Mouse (Mus musculus) fibroblast of lung, adult 2 months (primary cell): ENCODE results near the gene Smarca1.

Experiments used
- DNase-seq: peaks from one replicate; pipeline ENCODE4 v3.0.0-alpha.2; 2011; ENCODE audit warnings: low read depth

The Smarca1 gene

DNA sequence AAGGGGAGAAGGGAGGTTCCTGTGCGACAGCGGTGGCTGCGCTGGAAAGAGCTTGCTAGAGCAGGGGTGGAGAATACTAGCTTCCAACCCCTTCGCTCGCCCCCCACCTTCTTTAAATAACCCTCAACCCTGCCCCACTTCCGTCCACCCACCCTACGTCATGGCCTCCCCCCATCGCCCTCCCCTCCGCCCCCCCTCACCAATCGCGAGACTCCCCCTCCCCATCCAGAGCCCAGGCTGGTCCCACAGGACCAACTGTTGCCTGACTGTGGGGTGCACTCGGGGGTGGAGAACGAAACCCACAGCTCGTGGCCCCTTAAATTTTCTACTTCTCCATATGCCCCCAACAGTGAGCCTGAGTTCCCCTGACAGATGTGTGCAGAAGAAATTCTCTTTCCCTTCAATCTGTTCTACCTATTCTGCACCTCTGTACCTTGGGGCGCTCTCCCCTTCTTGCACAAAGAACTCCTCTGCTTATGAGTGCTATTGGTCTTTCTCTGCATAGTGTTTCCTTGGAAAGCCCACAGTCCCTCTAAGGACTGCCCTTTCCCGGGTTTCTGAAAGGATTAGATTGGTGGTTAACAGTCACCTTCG lies at the start of gene Smarca1:
Gene Smarca1 (minus strand): TSS at position 544 of the 594 bp plus-strand sequence.
- DNase-seq: no peak

DNA sequence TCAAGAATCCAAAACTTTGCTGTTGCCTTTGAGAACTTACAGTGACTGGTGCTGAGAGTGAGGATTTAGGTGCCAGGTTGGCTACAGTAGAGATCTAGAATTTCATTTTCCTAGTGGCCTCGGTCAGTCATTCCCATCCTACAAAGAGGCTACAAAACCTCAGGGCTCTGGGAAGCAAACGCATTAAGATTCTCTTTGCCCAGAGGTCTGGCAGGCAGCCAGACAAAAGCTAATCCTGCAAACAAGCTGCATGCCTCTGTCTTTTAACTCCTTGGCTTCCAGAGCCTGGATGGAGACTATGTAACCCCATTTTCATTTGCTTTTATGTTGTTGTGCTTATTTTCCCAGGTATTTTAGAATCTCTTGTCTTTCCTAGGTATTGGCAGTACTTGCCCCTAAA lies 45.0 kb upstream of the Smarca1 start:
- DNase-seq: no peak

DNA sequence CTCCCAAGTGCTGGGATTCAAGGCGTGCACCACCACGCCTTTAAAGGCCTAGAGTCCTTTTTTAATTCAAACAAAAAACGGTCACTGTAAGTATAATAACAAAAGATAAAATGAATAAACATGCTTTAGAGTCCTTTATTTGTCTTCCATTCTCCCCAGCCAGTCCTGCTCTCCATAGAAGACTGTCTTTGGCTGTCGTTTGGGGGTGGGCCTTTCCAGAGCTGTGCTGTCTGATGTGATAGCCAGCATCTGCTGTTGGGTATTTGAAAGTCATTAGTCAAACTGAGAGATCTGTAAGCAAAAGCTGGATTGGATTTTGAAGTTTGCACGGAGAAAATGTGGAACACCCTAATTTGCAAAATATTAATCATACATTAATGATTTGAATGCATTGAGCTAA lies 44.1 kb upstream of the Smarca1 start:
- DNase-seq: no peak

DNA sequence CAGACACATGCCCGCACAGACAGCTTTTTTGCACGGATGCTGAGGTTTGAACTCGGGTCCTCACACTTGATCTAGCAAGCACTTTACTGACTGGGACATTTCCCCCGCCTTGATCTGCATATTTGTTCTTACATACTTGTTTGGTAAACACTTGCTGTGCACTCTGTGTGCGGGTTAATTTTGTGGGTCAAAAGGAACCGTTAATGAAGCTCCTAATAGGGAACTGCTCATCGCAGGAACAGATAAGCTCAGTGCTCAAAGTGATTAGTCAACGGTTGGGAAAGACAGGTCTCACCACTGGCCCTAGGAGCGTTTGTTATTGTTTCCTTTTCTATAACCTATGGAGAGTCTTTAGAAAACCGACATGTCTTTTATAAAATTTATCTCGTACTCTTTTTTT lies 41.6 kb upstream of the Smarca1 start:
- DNase-seq: no peak

DNA sequence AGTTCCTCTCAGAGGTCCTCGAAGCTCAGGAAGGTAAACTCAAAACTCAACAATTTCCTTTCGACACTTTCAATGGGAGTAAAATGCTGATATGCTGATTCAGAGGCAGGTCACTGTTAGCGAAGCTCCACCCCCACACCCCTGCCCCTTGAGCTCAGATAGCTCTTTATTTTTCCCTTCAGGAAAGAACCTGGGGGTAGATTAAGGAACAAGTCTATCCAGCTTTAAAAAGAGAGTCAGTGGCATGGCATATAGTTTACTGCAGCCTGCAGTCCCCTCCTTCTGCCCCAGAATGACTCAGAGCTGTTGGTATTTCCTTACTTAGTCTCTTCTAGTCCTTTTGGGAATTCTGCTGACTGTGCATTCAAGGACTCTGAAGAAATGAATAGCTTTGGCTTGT lies 37.7 kb upstream of the Smarca1 start:
- DNase-seq: no peak

DNA sequence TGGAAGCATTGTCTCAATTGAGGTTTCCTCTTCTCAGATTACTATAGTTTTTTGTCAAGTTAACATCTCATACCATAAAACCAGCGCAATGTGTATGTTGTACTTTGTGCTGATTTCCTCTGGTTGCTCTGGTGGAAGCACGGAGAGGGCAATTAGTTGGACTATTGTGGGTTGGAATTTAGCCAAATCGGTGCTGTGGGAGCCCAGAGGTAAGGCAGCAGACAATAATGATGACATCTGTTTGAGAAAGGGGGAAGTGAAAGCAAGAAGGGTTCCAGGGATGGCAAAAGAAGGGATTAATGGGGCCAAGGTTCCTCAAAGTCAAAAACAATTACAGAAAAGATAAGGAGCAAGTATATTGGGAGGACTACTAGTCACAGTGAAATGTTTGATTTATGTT lies 35.2 kb upstream of the Smarca1 start:
- DNase-seq: no peak

DNA sequence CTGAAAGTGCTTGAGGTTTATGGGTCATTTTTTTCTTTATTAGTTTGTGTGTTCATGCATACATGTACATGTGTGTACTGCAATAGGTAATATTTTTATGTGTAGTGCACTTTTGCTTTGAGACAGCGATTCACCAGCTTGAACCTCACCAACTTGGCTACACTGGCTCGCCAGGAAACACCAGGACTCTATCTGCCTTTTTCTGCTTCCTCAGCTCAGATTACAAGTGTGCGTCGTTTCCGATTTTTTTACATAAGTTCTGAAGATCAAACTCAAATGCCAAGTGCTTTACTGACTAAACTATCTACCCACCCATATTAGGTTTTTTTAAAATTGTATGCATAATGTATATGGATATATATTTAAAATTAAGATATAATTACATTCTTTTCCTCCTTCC lies 27.8 kb upstream of the Smarca1 start:
- DNase-seq: no peak

DNA sequence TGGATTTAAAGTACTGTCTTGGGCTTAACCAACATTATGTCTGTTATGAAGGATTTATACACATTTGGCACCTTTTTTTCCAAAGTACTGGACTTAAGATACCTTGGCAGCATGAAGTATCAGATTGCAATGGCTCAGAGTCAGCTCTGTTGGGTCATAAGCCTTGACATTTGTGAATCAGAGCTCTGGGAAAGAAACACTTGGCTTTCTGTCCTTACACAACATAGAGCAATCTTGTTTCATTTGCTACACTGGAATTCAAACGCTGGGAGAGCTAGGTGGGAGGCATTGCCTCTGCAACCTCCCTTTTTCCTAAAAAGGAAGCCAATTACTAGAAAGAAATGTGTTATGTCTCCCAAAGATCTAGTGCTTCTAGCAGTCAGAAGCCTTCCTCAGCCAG lies 24.1 kb upstream of the Smarca1 start:
- DNase-seq: peak; percentile 62

DNA sequence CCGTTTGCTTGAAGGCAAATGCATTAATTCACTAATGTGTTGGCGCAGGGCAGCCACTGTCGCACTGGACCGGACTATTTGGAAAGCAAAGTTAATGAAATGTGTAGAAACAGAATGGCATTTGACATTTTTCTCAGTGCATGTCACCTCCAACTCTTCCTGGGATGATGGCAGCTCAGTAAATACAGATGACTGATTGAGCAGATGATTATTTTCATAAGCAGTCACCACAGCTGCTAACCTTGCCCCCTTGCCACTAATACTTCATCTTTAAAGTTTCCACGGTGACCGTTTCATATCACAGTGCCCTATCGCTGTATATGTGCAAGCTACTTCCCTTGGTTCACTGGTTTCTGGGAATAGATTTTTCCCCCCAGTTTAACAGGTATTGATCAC lies 20.8 kb upstream of the Smarca1 start:
- DNase-seq: no peak

DNA sequence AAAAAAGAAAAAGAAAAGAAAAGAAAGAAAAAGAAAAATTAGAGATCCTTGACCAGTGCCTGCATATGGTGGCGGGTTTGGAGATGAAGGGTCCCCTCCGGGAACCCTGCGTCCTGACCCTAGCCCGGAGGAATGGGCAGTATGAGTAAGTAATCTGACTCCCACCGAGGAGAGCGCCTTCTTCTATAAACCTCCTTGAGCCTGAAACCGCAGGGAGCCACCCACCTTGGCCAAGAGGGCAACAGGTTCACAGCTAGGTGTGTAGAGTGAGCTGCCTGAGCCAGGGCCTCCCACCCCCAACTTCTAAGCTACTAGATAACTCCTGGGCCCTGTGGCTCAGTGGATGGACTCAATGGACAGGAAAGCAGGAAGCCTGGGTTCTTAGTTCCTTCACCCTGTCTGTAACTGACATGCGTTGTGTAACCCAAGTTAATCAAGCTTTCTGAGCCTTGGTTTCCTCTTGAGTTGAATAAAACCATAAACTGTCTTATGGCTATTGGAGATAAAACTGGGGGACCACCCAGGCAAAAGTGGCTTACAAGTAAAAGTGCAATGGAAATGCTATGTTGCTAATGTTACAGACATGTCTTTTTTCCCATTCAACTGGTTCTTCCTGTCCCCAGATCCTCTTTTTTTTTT lies 20.2 kb upstream of the Smarca1 start:
- DNase-seq: no peak

DNA sequence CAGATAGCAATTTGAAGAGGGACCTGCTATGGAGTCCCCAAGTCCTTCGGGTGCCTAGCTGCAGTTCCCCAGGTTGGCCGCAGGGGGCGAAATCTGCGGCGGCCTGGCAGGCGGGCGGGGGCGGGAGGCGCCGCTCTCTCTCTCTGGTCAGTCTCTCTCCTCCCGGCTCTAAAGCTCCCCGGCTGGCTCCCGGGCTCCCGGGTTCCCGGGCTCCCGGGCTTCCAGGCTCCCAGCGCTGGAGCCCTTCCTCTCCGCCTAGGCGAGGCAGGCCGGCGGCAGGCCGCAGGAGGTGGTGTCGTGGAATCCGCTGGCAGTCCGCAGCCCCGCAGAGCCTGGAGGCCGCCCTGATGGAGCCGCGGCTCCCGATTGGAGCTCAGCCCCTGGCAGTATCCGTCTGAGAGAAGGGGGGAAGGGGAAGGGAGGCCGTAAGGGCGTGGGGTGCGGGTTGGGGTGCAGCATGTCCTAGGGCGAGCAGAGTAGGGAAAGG lies 19.6 kb upstream of the Smarca1 start, which contains the start of gene Ocrl:
Gene Ocrl (plus strand): TSS at position 82 of the 487 bp plus-strand sequence.
- DNase-seq: no peak

DNA sequence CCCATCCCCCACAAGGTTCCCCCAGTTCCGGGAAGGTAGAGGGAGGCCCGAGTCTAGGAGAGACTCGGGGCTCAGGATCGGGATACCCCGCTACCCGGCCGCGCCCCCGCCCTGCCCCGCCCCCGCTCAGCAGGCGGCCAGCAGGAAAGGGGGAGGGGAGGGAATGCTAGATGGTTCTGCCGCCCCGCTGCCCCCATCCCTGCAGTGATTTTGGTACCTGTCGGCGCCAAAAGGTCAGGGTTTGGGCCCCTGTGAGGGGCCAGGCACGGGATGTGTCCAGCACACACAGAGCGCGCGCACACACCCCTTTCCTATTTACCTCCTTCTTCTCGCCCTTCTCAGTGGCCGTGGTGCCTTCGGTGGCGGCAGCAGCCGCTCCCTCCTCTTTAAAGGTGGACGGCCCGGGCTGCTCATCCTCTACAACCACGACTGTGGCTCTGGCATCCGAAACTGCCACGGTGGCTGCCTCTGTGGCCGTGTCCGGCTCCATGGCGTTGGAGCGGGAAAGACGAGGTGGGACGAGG lies 805 bp downstream of the Smarca1 start:
- DNase-seq: no peak

DNA sequence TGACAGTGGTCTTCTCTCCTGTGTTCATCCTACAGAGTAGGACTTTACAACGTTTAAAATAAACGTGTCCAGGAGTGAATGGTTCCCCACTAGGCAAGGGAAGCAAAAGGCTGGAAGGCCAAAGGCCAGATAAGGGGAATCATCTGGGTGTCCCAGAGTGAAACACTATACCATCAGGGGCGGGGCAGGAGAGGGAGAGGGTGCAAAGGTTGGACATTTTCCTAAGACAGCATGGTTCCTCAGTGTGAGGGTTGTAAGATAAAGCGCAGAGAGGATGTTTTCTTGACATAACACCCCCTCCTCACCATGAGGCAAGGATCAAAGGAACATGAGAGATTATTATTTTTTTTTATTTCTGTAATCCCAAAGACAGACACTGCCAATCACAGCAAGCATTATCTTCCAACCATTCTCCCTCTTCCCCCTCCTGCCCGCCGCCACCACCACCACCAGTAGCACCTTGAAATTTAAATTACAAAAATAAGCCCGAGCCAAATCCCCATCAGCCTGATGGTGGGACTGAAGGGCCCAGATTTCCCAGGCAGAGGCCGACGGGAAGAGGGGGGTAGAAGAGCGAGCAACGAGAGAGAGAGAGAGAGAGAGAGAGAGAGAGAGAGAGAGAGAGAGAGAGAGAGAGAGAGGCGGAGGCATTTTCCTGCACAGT lies 1.4 kb downstream of the Smarca1 start:
- DNase-seq: no peak

DNA sequence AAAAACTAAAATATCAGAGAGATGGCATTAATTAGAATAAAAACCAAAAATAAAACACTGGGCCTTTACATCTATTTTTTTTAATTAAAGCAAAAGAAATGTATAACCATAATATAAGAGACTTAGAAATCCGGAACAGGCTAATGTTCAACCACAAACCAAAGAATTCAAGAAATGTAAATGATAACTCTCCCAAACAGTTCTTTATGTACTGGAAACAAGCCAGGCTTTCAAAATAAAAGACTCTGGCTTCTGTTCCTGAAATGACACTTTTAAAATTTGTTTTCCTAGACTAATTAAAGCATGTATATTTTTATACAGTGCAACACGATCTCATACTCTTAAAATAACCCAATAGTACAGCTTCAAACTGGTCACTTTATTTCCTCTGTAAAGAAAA lies 5.4 kb downstream of the Smarca1 start:
- DNase-seq: no peak

DNA sequence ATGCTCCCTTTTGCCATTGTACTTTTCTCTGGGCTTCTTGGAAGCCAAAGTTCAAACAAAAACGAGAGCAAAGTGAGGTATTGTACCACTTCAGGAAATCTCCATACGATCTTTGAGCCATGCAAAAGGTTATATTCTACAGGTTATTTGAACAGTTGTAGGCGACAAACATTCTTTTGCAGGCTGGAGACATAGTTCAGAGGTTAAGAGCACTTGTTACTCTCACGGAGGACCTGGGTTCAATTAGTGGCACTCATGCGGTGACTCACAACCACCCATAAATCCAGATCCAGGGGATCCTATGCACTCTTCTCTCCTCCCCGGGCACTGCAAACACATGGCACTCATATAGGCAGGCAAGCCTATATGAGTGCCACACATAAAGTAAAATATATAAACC lies 10.0 kb downstream of the Smarca1 start:
- DNase-seq: no peak

DNA sequence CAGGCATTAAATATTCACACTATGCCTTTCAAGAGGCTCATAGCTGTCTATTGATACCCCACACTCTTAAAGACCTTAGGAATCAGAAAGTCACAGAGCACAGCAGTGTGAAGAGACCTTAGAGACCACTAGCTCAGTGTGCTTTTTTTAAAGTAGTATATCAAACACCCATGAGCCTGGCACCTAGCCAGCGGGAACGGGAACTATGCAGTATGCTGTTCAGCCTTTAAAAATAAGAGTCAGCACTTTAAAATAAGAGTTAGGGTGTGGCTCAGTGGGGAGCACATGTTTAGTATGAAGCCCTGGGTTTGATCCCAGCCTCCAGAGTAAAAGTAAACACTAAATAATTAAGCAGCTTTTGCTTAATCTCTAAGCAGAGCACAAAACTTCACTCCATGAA lies 12.7 kb downstream of the Smarca1 start:
- DNase-seq: no peak

DNA sequence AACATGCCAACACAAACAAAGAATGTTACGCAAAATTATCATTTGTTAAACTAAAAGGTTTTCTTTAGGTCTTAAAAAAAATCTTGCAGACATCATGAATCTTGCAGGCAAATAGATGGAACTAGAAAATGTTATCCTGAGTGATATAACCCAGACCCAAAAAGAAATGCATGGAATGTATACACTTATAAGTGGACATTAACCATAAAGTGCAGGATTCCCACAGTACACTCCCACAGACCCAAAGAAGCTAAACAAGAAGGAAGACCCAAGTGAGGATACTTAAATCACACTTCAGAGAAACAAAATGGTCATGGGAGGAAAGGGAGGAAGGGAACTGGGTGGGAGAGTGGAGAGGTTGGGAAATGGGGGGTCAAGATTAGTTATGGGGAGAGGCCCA lies 34.2 kb downstream of the Smarca1 start:
- no peak for DNase-seq

DNA sequence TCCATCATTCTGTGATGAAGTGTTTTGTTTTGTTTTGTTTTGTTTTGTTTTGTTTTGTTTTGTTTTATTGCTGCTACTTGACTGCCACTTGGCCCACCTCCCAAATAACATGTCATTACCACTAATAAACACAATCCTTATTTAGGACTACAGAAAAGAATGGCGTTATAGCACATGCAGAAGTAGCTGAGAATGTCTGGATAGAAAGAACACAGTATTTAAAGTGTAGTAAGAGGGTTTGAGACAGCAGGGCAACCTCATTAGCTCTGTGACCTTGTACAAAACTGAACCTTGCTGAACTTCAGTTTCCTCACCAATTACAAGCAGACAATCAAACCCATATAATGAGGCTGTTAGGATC lies 57.0 kb downstream of the Smarca1 start:
- no peak for DNase-seq

DNA sequence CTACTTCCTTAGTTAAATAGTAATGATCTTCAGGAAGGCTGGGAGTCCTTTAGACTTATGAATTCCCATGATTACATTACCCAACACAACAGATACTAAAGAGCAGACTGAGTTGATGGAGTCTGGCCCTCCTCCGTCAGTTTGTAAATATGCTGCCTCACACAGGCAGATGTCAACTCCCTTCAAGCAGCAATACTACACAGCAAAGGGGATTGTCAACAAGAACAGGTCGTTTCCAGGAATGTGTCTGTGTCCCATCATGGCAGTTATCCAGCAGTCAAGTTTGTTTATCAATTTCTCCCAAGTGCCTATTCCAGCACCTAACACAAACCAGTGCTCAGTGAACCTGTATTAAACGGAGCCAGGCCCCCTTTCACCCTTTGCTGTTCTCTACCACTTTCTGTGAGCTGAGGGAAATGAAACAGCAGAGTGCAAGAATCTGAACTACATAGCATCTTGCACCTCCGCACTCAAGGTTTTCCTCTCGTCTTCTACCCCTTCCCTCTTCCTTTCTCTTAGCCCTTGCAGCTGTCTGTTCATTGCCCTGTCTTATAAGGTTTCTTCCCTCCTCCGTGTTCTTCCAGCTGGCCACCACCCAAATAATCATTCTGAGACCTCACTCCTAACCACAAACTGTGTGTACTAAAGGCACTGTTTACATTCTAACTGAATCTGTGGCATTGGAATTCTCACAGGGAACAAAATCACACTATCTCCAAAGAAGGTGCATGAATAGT lies 57.5 kb downstream of the Smarca1 start:
- no peak for DNase-seq

DNA sequence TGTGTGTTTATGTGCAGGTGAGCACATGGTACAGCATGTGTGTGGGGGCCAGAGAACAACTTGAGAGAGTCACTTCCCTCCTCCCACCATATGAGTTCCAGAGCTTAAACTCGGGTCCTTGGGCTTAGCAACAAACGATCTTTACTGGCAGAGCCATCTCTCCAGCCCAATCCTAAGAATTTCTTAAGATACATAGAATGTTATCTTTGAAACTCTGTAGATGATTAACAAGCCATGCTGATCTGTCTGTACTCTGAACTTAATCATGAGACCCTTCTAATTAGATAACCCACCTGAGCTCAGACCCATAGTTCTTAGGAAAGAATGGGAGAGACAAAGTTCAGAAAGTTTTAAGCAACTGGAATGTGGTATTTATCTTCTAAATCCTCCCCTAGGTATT lies 59.3 kb downstream of the Smarca1 start:
- DNase-seq: no peak

DNA sequence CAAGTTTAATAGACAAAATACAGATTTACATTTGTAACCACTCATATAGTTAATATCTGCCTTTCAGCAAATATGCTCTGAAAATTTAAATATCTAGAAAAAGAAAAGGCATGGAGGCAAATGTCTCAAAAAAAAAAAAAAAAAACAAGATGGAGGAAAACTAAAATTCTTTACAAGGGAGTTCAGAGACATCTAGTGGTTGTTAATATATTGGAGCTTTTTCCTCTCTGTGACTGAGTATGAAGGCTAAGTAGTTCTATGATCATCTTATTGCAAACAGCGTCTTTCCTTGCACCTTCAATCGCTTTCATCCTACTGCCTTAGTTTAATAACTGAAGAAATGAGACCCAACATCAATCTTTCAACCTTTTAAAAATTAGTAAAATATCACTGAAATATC lies 72.2 kb downstream of the Smarca1 start:
- DNase-seq: no peak

DNA sequence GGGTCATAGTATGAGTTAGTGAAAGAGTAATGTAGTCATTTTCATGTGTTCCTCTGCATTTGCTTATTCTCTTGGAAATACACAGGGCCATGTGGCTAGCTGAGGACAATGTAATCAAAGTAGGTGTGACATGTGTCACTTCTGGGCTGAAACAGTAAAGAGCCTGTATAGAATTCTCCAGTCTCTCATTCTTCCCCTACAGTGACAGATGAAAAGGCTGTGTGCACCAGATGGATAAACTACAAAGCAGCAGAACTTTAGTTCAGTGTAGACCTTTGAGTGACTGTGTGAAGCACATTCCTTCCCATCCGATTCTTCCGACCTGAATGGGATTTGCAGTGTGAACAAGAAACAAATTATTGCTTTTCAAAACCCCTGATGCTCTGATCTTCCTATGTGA lies 84.1 kb downstream of the Smarca1 start:
- no peak for DNase-seq

DNA sequence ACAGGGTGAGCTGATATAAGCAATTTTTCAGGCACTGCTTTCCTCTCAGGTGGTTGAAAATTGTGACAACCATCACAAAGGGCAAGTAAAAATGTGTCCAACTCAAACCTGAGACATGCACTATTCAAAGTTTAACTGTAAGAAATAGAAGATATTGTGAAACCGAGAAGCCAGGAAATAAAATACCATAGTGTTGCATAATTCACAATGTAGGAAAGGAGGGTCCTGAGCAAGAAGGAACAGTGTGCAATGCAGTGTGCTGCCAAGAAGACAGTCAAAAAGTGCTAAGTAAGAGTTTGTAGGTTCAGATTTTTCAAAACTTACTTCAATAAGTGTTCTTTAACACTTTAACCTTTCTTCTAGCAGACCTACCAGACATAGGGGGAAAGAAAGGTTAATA lies 128.3 kb downstream of the Smarca1 start:
- DNase-seq: no peak
